Mouse (Mus musculus): Measurements from ENCODE around the gene Rmnd1.
"Not testable (repeated sequence)": the region's sequence is repeated elsewhere in the genome, so short reads cannot be mapped to it uniquely, and the experiment has no call there.

Rmnd1 gene

DNA sequence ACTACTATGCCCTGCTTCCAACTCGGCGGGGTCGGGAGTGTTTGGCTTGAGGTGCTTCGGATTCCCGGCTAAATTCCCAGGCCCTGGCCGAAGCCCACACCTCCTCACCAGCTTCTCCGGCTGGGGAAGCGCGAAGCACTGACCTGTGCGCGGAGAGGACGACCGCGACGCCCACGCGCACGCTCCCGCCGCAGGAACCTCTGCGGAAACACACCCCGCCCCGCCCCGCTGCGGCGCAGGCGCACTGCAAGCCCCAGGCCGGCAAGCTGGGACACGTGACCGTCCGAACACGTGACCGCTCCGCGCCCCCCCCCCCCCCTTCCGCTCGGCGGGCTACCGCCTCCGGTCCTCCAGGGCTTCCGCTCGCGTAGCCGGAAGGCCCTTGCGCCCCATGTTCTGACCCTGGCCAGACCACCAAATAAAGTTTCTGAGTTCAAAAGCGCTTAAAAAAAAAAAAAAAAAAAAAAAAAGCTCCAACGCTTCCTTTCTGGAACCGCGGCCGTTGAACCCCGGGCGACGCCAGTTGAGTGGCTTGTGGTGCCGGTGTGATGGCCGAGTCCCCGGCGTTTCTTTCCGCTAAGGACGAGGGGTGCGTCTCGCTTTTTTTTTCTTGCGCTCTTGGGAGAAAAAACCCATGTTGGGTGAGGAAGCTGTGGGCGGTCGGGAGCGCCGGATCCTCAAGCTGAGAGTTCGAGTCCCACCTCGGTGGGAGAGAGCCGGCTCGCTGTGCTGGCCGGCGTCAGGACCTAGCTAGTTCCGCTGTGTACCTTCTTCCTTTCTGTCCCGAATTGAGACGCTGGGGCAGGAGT is at the start of gene Rmnd1, which contains the start of gene Armt1:
TSS of gene Rmnd1 (minus strand) at position 266 of the 809 bp plus-strand sequence.
TSS of gene Armt1 (plus strand) at position 345 of the 809 bp plus-strand sequence.
- DNase-seq (ENCODE audit: low spot score in 2 of 2): peak; percentile 94 to 97

DNA sequence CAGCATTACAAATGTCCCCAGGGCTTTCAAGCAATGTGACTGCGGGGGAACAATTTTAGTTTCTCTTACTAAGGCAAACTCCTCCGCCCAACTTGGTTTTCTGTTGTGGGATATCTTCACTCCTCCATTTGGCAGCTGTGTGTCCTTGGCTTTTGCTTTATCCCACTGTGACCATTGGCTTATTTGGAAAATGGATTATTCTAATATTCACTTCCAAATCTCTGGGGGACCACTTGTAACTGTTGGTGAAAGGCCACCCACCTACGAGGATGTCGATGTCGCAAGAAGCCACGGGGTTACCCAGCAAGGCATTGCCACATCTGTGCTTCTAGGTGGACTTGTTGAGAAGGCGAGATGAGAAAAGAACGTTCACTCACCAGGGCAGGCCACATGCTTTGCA is 49.5 kb upstream of the Rmnd1 start:
- no peak for DNase-seq (ENCODE audit: low spot score in 2 of 2)

GRCm38 (mm10) chr10:4480929-4481328 is 48.7 kb upstream of the Rmnd1 start:
- no peak for DNase-seq (ENCODE audit: low spot score in 2 of 2)

DNA sequence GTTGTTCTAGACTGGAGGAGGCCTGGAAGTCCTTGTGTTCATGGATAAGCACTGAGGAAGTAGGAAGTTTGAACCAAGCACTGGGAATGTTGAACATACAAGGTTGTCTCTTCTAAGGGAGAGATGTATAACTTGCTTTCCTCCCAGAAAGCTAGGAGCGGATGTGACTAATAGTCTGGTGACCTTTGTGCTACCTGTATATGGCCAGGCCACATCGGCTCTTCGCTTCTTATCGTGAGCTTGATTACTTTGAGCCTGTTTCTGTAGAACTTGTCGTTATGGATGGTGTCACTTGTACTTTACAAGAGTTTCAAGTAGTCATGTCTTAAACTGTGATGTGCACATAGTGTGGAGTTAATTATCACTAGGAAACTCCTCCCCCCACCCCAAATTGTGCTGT is 44.4 kb upstream of the Rmnd1 start:
- DNase-seq (ENCODE audit: low spot score in 2 of 2): no peak

- DNase-seq (ENCODE audit: low spot score in 2 of 2): no peak
Measured at GRCm38 (mm10) chr10:4475431-4475830, 43.2 kb upstream of the Rmnd1 start.

DNA sequence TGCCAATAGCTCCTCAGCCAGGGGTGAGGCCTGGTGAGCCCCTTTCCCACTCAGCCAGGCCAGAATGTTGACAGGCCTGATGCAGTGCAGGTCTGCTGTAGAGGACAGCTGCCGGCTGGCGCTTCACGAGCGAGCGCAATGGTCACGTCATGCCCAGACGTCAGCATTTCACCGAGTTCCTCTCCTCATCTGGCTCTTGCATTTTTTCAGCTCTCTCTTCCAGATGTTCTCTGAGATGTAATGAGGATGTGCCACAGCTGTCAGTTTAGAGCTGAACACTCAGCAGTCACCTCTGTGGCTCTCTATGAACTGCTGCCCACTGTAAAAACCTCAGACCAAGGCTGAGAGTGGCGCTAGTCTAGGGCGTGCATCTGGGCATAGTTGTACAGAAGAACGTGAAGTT is 41.4 kb upstream of the Rmnd1 start:
- DNase-seq (ENCODE audit: low spot score in 2 of 2): no peak

DNA sequence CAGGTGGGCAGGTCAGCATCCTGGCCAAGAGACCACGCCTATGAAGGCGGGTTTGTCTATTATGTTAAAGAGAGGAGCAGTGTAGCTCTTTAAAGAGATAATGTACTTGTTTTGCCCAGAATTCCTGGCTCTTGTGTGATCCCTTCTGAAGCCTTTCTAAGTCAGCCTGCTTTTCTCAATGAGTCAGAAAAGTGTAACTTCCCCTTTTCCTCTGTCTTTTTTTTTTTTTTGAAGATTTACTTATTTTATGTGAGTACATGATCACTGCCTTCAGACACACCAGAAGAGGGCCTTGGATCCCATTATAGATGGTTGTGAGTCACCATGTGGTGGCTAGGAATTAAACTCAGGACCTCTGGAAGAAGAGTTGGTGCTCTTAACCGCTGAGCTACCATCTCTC is 37.2 kb upstream of the Rmnd1 start:
- DNase-seq (ENCODE audit: low spot score in 2 of 2): no peak

DNA sequence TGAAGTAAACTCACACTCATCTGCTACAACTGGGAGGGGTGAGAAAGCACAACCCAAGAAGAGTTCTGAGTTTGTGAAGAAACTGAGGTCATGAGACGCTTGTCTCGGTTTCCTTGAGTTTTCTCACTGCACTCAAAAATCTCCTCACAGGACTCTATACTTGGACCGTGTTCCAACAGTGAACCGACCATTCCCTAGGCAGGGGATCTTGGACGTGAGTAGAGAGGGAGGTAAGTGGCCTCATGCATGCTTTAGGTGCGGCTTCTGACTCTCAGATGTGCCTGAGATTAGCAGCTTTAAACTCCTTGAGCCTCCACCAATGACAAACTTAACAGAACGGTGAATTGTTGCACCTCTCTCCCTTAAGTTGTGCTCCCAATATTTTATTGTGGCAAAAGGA is 33.6 kb upstream of the Rmnd1 start:
- no peak for DNase-seq (ENCODE audit: low spot score in 2 of 2)

DNA sequence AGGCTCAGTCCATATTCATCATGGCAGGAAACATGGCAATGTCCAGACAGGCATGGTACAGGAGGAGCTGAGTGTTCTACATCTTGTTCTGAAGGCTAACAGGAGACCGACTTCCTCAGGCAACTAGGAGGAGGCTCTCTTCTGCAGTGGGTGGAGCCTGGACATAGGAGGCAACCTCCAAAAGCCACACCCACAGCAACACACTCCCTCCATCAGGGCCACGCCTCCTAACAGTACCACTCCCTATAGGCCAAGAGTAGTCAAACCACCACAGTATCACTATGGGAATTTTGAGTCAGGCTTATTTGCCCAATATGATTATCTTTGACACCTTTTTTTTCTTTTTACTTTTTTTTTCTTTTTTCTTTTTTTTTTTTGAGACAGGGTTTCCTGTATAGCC is 28.0 kb upstream of the Rmnd1 start:
- DNase-seq (ENCODE audit: low spot score in 2 of 2): no peak

GRCm38 (mm10) chr10:4456409-4456808 is 24.2 kb upstream of the Rmnd1 start:
- no peak for DNase-seq (ENCODE audit: low spot score in 2 of 2)

DNA sequence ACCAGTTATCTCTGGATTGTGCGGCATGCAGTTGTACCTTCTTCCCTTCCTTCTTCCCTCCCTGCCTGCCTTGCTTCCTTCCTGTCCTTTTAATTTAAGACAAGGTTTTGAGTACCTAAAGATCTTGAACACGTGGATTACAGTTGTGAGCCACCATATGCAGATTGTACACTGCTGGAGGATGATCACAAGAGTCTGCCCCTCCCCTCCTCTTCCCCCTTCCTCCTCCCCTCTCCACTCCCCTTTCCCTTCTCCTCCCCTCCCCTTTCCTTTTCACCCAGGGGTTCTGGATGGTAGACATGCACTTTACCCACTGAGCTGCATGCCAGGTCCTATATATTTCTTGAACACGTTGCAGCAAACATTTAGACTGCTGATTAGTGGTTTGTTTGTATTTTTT is 3.2 kb upstream of the Rmnd1 start:
- no peak for DNase-seq (ENCODE audit: low spot score in 2 of 2)

GRCm38 (mm10) chr10:4433871-4434270 is 1.7 kb upstream of the Rmnd1 start:
- DNase-seq (ENCODE audit: low spot score in 2 of 2): not testable (repeated sequence)

DNA sequence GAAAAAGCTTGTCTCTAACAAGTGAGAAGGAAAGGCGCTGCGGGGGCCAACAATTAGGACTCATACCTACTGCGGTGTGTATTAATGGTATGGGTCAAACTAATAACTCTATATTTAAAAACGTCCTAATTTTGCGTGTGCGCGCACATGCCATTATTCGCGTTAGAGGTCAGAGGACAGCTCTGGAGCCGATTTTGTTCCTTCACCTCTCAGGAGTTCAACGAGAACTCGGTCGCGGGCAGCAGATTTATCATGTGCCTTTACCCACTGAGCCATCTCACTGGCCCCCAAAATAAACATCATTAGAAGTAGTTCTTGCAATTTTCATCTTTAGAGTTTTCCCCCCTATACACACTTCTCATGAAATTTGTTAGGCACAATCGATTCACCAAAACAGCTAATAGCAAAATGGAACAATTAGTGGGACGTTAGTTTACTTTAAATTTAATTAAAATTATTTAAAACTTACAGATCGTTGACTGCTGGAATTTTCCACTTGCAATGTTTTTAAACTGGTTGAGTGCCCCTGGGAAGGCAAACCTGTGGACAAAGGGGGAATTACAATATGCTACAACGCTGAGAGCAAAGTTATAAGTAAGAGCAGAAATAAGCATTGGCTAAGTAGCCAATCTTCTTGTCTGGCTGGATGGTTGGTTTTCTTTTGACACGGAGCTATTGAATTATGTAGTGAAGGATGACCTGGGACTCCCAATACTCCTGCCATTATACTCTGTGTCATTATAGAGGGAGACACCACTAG is 988 bp upstream of the Rmnd1 start:
- DNase-seq (ENCODE audit: low spot score in 2 of 2): no peak

GRCm38 (mm10) chr10:4431746-4432122 is 454 bp downstream of the Rmnd1 start:
- no peak for DNase-seq (ENCODE audit: low spot score in 2 of 2)

- no peak for DNase-seq (ENCODE audit: low spot score in 2 of 2)
Measured at GRCm38 (mm10) chr10:4430826-4431225, 1.4 kb downstream of the Rmnd1 start.

GRCm38 (mm10) chr10:4430399-4430798 is 1.8 kb downstream of the Rmnd1 start:
- no peak for DNase-seq (ENCODE audit: low spot score in 2 of 2)

GRCm38 (mm10) chr10:4425245-4425644 is 6.9 kb downstream of the Rmnd1 start:
- DNase-seq (ENCODE audit: low spot score in 2 of 2): no peak

DNA sequence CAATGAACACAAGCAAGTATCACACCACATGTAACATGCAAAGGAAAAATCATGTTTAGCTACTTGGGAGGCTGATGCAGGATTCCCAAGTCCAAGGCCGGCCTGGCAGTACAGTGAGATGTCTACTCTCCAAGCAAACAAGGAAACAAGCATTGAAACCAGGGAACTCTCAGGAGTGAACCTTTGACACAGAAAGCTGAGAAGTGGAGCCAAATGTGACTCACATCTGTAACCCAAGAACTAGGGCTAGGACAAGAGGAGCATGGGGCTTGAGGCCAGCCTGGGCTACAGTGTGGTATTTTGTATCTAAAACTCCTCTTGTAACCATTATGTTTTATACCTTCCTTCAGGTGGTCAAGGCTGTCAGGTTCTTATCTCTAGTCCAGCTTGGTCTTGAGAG is 25.0 kb downstream of the Rmnd1 start:
- DNase-seq (ENCODE audit: low spot score in 2 of 2): no peak

GRCm38 (mm10) chr10:4405511-4405910 is 26.7 kb downstream of the Rmnd1 start:
- DNase-seq (ENCODE audit: low spot score in 2 of 2): no peak

GRCm38 (mm10) chr10:4404895-4405491 is 27.2 kb downstream of the Rmnd1 start:
- DNase-seq (ENCODE audit: low spot score in 2 of 2): peak in 1 of 2 experiments; percentile 25

DNA sequence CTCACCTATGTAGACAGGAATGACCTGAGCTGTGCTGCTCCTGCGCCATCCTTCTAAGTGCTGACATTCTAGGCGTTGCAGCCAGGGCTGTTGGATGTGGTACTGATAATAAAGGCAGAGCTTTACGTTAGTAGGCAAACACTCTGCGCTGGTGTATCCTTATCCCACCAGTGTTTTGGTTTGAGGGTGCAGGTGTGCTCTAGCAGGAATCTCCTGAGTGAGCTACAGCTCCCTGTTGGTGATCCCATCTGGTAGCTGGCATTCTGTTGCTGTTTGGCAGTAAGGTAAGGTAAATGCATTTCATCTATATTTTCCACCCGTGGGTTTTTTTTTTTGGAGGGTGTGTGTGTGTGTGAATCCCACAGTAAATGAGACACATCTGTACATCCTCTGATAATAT is 34.1 kb downstream of the Rmnd1 start:
- no peak for DNase-seq (ENCODE audit: low spot score in 2 of 2)

- no peak for DNase-seq (ENCODE audit: low spot score in 2 of 2)
Measured at GRCm38 (mm10) chr10:4395321-4395720, 36.9 kb downstream of the Rmnd1 start.

- no peak for DNase-seq (ENCODE audit: low spot score in 2 of 2)
Measured at GRCm38 (mm10) chr10:4391851-4392250, 40.3 kb downstream of the Rmnd1 start.

Measured in spleen, postnatal 4 days (tissue).